Mouse (Mus musculus): ENCODE results near the gene Lpcat2b.
"Not testable (repeated sequence)": the region's sequence is repeated elsewhere in the genome, so short reads cannot be mapped to it uniquely, and the experiment has no call there.

Lpcat2b gene

DNA sequence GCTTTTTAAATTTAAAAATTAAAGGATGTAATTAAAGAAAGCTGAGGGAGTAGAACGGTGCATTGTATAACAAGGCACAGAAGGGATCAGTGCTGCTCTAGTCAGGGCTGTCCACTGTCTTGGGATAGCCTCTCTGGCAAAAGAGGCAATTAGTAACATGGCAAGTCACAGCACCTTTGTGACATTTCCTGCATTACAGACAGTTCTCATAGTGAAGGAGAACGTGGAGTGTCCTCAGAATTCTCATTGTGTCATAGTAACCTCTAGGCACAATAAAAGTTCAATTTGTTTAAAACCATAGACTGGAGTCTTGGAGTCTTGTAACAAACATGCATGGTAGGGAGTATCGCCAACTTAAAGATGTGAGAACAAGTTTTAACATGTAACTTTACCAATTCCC, at the start of gene Lpcat2b:
Gene Lpcat2b, plus strand, starts transcription at position 301 of the 400 bp plus-strand sequence.
- no peak for DNase-seq (ENCODE audit: low read depth, low spot score)

DNA sequence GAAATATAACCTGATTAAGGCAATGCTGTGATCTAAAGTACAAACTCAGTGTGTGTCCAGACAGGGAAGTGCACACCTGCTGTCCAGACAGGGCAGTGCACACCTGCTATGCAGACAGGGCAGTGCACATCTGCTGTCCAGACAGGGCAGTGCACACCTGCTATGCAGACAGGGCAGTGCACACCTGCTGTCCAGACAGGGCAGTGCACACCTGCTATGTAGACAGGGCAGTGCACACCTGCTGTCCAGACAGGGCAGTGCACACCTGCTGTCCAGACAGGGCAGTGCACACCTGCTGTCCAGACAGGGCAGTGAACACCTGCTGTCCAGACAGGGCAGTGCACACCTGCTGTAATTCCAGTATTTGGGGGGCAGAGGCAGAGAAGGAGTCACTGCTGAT, 44.9 kb upstream of the Lpcat2b start:
- not testable (repeated sequence) for DNase-seq (ENCODE audit: low read depth, low spot score)

- no peak for DNase-seq (ENCODE audit: low read depth, low spot score)
Measured at GRCm38 (mm10) chr5:107387788-107388187, 43.6 kb upstream of the Lpcat2b start.

DNA sequence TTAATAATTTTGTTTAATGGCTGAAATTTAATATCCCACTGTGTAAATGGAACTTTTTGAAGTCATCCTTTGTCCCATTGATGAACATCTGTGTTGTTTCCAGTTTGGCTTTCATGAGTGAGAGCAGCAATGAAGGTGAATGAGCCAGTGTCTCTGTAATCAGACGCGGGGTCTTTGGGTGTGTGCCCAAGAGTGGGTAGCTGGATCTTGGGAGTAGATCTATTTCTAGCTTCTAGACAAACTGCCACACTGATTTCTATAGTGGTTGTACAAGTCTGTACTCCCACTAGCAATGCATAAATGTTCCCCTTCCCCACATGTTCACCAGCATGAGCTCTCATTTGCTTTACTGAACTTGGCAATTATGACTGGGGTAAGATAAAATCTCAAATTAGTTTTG, 42.0 kb upstream of the Lpcat2b start:
- no peak for DNase-seq (ENCODE audit: low read depth, low spot score)

DNA sequence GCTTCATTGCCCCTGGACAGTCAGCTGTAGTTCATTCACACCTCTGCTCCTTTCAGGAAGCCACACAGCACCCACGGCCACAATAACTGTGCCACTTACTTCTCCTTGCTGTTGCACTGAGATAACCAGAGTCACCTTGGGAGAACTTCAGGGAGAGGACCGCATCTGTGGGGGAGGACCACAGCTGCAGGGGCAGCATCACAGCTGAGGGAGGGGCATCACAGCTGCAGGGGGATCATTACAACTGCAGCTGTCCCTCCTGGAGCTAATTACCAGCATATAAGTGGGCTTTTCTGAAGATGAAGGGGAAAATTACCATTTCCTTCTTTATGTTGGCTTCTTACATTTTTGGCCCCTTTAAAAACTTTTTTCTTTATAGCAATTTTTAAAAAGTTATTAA, 36.9 kb upstream of the Lpcat2b start:
- DNase-seq (ENCODE audit: low read depth, low spot score): no peak

GRCm38 (mm10) chr5:107402436-107402835, 28.9 kb upstream of the Lpcat2b start, which contains the start of gene Ephx4:
Ephx4 (plus strand) TSS chr5:107402736.
- DNase-seq (ENCODE audit: low read depth, low spot score): no peak

DNA sequence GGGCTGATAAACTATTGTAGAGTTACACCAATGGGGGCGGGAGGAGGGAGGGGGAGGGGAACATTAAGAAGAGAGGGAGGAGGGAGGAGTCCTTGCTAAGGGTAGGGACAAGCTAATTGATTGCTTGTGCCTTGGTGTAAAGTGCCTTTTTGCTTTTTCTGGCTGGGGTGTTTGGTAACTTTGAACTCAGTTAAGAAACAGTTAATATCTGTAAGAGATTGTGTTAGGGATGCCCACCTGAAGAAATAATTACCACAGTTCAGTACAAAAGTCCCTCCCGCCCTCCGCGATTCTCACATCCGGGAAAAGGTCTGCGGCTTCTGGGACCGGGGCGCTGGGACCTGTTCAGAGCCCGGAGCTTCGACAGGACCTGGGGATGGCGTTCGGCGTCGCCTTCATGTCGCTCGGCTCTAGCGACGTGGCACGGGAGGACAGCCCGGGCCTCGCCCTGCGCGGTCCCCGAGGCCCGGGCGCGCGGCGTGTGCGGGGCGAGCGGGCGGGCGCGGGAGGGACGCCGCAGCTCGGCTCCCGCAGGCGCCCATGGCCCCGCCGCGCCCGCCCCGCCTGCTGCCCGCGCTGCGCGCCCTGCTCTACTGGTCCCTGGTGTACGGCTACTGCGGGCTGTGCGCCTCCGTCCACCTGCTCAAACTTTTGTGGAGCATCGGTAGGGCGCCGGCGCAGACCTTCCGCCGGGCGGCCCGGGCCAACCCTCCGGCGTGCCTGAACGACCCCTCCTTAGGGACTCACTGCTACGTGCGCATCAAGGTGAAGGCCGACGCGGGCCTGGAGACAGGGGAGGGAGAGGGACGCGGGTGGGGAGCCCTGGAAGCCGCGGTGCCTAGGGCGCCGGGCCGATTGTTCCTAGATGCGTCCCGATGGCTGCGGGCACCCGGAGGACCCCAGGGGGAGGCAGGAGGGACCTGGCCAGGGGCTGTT, 28.1 kb upstream of the Lpcat2b start:
- DNase-seq (ENCODE audit: low read depth, low spot score): peak; percentile 44

GRCm38 (mm10) chr5:107403947-107404684, 27.2 kb upstream of the Lpcat2b start:
- DNase-seq (ENCODE audit: low read depth, low spot score): no peak

DNA sequence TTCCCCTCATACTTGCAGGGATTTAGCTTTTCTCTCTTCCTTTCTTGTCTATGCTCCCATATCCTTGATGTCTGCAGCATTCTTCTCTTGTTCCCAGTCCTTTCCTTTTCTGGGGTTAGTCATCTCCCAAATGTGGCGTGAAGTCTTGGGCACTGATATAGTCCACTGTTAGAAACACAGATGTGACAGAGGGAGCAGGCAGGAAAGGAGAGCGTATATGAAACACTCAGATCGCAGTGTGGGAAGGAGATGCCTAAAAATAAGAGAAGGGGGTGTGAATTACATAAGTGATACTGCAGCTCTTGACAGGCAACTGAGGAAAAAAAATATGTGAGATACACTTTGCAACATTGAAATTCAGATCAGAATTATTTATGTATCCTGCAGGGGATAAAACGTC, 26.0 kb upstream of the Lpcat2b start:
- no peak for DNase-seq (ENCODE audit: low read depth, low spot score)

DNA sequence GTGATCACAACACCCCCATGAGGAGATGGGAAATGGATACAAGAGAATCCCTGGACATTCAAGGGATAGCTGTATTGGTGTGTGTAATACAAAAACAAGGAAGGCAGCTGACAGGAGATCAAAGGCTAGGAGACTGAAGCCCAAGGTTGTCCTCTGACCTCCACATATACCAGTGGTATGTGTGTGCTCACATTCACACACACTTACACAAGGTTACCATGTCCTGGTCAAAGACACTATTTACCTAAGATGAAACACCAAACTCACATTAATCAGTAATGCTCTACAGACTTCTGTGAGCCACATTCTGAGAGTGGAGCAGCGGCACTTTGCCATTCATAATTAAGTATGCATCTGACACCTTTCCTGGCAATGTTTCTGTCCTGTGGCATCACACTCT, 21.0 kb upstream of the Lpcat2b start:
- no peak for DNase-seq (ENCODE audit: low read depth, low spot score)

GRCm38 (mm10) chr5:107411326-107411725, 20.0 kb upstream of the Lpcat2b start:
- DNase-seq (ENCODE audit: low read depth, low spot score): no peak

DNA sequence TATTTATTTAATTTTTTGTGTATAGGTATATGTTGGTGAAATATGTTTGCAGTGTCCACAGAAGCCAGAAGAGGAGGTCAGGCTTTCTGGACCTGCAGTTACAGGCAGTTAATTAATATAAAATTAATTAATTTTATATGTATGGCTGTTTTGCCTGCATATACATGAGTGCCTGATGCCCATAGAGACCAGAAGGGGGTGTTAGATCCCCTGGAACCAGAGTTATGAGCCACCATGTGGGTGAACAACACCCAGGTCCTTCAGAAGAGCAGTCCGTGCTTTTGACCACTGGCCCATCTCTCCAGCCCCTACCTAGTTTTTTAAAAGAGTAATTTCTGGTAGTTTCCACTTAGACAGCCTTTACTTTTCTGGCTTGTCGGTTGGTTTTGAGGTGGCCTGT, 19.1 kb upstream of the Lpcat2b start:
- no peak for DNase-seq (ENCODE audit: low read depth, low spot score)

DNA sequence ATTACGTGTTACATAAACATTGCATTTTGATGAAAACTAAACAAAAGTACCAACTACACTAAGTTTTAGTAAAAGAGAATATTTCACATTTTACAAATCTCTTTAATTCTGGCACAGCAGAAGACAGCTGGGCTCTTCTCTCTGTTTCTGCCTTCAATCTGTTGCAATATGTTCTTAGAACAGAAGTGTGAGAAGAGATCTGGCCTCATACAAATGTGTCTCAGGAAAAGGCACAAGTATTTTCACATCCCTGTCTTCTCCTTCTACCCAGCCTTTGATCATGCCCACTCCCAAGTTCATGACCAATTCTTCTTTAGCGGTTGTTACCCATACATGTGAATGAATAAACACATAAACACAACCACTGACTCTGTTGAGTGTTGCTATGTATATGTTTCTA, 16.3 kb upstream of the Lpcat2b start:
- DNase-seq (ENCODE audit: low read depth, low spot score): no peak

- no peak for DNase-seq (ENCODE audit: low read depth, low spot score)
Measured at GRCm38 (mm10) chr5:107421676-107422075, 9.7 kb upstream of the Lpcat2b start.

DNA sequence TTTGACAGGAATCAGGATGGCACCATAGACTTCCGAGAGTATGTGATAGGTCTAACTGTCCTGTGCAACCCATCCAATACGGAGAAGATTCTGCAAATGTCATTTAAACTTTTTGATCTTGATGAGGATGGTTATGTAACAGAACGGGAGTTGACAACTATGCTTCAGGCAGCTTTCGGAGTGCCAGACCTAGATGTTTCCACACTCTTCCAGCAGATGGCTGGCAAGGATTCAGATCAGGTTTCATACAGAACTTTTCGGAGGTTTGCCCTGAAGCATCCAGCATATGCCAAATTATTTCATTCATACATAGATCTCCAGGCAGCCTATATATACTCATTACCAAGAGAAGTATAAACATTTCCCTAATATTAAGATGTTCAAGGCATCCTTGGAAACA, 2.7 kb downstream of the Lpcat2b start:
- no peak for DNase-seq (ENCODE audit: low read depth, low spot score)

DNA sequence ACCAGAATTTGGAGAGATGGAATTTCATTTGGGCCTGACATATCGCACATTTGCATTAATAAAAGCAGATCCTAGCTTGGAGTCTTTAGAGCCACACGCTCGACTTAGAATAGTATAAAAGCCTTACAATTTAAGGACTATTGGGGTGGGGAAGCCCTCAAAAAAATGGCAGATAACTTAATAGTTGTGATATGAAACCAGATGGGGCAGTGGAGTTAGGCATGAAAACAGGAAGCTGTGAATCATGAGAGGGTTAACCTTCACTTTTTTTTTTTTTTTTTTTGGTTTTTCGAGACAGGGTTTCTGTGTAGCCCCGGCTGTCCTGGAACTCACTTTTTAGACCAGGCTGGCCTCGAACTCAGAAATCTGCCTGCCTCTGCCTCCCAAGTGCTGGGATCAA, 4.8 kb downstream of the Lpcat2b start:
- no peak for DNase-seq (ENCODE audit: low read depth, low spot score)

DNA sequence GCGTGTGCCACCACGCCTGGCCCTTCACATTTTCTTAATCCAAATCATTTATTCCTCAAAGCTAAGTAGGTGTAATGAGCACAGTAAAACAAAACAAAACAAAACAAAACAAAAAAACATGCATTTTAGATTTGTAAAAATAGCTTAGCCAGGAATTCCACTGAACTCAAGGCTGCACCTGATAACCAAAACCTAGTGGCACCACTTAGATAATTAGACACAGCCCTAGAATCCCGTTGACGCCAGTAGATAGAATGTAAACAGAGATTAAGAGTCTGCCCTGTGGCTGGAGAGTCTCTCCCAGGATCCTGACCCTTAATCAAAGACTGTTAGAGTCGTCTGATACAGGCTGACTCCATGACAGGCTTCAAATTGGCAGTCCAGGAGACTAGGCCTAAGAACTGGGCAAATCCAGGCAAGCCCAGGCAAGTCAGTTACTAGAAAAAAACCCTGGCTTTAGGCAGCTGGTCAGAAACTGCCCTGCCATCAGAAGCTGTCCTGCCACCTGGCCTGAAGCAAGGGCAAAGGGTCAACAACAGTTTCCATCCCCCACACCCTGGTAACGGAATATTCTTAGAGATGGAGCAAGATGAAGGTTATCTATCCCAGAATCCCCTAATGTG, 5.3 kb downstream of the Lpcat2b start:
- no peak for DNase-seq (ENCODE audit: low read depth, low spot score)

DNA sequence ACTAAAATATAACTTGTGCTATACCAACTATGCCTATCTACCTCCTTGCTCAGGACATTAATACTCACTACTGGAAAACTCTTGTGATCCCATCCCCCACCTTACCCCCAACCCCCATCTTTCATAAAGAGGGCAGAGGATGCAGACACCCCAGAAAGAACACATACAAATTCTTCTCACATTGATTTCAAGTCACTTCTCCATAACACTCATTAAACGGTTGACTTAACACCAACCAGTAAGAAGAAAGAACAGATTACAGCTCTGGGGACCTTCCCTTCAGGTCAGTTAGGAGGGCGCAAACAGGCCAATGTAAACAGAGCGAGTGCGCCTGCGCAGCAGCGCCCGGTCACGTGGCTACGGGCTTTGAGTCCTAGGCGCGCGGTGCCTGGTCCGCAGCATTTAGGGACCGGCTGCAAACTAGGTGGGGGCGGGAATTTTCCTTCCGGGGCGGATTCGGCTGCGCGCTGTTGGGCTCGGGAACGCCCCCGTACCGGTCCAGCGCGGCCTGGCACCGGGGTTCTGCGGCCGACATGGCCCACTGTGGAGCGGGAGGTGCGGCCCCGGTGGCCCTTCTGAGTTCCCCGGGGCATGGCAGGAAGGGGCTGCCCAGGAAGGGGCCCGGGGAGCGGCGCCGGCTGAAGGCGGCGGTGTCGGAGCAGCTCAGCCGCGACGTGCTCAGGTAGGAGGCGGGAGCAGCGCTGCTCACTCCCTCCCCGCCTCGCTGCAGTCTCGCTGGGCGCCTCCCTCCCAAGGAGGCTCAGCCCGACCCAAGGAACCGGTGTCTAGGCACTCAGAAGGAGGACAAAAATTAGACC, 6.3 kb downstream of the Lpcat2b start, which contains the start of gene Btbd8:
Gene Btbd8, plus strand, starts transcription at position 534 of the 818 bp plus-strand sequence.
- peak; percentile 96 for DNase-seq (ENCODE audit: low read depth, low spot score)

GRCm38 (mm10) chr5:107438353-107438752, 7.0 kb downstream of the Lpcat2b start:
- DNase-seq (ENCODE audit: low read depth, low spot score): no peak

- no peak for DNase-seq (ENCODE audit: low read depth, low spot score)
Measured at GRCm38 (mm10) chr5:107441881-107442280, 10.5 kb downstream of the Lpcat2b start.

- DNase-seq (ENCODE audit: low read depth, low spot score): no peak
Measured at GRCm38 (mm10) chr5:107444251-107444650, 12.9 kb downstream of the Lpcat2b start.
